Mouse (Mus musculus): ENCODE measurements around the gene Mtmr14. TPM values are rescaled to one million over a fixed set of nuclear protein-coding genes. Genes with fewer than 3 reads are reported as not detected.

Gene Mtmr14
- polyA plus RNA-seq (2011; ENCODE audit: insufficient read depth, insufficient read length, low read depth, missing spikeins) = 58.8 and 62.4 TPM in 2 replicates

GRCm38 (mm10) chr6:113237542-113238270 lies at the start of gene Mtmr14:
Gene Mtmr14, plus strand, starts transcription at chr6:113237843.
- Histone ChIP-seq H3K27me3 (ENCODE audit: control insufficient read depth, insufficient read depth, low read length, poor library complexity, severe bottlenecking) (no peaks in the 10 kb centered on the region), H3K4me1 (ENCODE audit: control insufficient read depth, insufficient read depth, low read length) (no peaks in the 10 kb centered on the region), H3K27ac (ENCODE audit: insufficient read depth, low read length) (no peak within 1 kb of the TSS), H3K9ac (ENCODE audit: low read depth, poor library complexity, severe bottlenecking) (peak within 1 kb of the TSS; percentile 79), H3K9me3 (replicated peaks; ENCODE audit: control insufficient read depth, insufficient read depth, low read length, poor library complexity, severe bottlenecking) (no peaks in the 10 kb centered on the region), H3K4me3 (ENCODE audit: low read depth, low read length) (peak within 1 kb of the TSS; percentile 99), H3K36me3 (ENCODE audit: control insufficient read depth, insufficient read depth, low read length, poor library complexity, severe bottlenecking) (no peaks in the 10 kb centered on the region)
- no peak for TF ChIP-seq CTCF (IDR thresholded peaks at IDR 0.05; ENCODE audit: low read depth, low read length)
- no peak for TF ChIP-seq EP300 (IDR thresholded peaks at IDR 0.05; ENCODE audit: insufficient read depth, low read depth, low read length)
- TF ChIP-seq POLR2A (IDR thresholded peaks at IDR 0.05; ENCODE audit: insufficient read depth, low read length) = no peak

DNA sequence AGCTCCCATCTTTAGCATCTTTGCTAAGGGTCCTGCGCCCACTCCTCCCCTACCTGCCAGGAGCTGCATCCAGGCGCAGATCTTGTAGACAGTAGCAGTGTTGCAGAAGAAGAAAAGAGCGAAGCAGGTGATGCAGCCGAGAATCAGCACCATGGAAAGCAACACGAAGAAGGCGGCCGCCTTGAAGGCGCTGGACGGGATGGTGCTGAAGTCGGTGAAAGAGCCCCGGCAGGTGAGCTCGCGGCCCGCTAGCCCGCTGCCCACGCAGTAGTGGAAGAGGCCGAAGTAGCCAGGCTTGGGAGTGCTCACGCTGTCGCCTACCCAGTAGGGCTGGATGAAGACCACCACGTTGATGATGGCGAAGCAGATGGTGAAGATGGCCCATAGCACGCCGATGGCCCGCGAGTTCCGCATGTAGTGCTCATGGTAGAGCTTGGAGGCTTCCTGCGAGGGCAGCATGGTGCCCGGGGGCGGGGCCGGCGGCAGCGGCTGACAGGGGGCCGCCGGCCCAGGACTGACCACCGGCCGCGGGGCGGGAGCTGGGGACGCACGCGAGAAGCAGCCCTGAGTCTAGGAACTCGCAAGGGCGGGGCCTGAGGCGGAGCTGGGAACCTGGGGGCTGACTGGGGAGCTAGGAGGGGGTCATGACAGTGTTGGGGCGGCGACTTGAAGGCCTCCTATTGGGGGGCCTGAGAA lies 43.7 kb upstream of the Mtmr14 start:
- Histone ChIP-seq H3K27ac (ENCODE audit: insufficient read depth, low read length) (no peak overlapping the region), H3K27me3 (ENCODE audit: control insufficient read depth, insufficient read depth, low read length, poor library complexity, severe bottlenecking) (peaks cover 4% of the 10 kb centered on the region; the same call in 1 of the 2 replicates), H3K36me3 (ENCODE audit: control insufficient read depth, insufficient read depth, low read length, poor library complexity, severe bottlenecking) (no peaks in the 10 kb centered on the region), H3K4me1 (ENCODE audit: control insufficient read depth, insufficient read depth, low read length) (no peaks in the 10 kb centered on the region), H3K9me3 (replicated peaks; ENCODE audit: control insufficient read depth, insufficient read depth, low read length, poor library complexity, severe bottlenecking) (no peaks in the 10 kb centered on the region), H3K9ac (ENCODE audit: low read depth, poor library complexity, severe bottlenecking) (no peak overlapping the region), H3K4me3 (ENCODE audit: low read depth, low read length) (peak overlapping the region; percentile 55)
- TF ChIP-seq POLR2A (IDR thresholded peaks at IDR 0.05; ENCODE audit: insufficient read depth, low read length) (no peak), EP300 (IDR thresholded peaks at IDR 0.05; ENCODE audit: insufficient read depth, low read depth, low read length) (no peak), CTCF (IDR thresholded peaks at IDR 0.05; ENCODE audit: low read depth, low read length) (no peak)

- Histone ChIP-seq H3K9me3 (replicated peaks; ENCODE audit: control insufficient read depth, insufficient read depth, low read length, poor library complexity, severe bottlenecking) (no peaks in the 10 kb centered on the region), H3K36me3 (ENCODE audit: control insufficient read depth, insufficient read depth, low read length, poor library complexity, severe bottlenecking) (no peaks in the 10 kb centered on the region), H3K9ac (ENCODE audit: low read depth, poor library complexity, severe bottlenecking) (peak overlapping the region; percentile 77), H3K4me3 (ENCODE audit: low read depth, low read length) (peak overlapping the region; percentile 77), H3K27ac (ENCODE audit: insufficient read depth, low read length) (no peak overlapping the region), H3K27me3 (ENCODE audit: control insufficient read depth, insufficient read depth, low read length, poor library complexity, severe bottlenecking) (peaks cover 4% of the 10 kb centered on the region; the same call in 1 of the 2 replicates), H3K4me1 (ENCODE audit: control insufficient read depth, insufficient read depth, low read length) (no peaks in the 10 kb centered on the region)
- TF ChIP-seq POLR2A (IDR thresholded peaks at IDR 0.05; ENCODE audit: insufficient read depth, low read length) (no peak), EP300 (IDR thresholded peaks at IDR 0.05; ENCODE audit: insufficient read depth, low read depth, low read length) (no peak), CTCF (IDR thresholded peaks at IDR 0.05; ENCODE audit: low read depth, low read length) (no peak)
These were observed 43.2 kb upstream of the Mtmr14 start for GRCm38 (mm10) chr6:113194517-113194840.

DNA sequence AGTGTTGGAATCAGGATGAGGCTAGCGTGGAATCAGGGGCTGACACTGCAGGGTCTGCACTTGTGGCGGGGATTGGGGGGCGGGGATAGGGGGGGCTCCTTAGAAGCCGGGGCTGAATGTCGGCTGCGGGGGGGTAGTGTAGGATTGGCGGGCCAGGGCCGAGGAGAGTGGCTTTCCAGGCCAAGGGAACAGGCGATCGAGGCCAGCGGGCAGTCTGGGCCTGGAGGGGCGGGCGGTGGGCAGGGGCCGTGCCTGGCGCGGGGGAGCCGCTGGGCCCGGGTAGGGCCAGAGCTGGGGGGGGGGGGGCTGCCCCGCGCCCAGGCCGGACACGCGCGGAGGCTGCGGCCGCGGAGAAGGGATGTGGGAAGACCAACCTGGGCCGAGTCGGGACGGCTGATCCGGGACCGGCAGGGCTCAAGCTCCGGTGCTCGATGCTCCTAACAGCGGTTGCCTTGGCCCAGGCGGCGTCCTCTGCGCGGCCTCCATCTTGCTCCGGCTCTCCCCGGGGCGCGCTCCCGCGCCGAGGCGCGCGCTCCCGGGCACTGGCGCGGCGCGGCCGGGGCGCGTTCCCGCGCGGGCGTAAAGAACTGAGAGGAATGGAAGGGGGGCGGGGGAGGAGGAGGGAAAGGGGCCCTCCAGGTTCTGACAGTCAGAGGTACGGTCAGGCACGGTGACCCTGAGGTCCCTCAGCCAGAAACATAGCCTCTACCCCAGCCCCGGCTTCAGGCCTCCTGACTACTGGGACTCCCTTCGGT lies 42.6 kb upstream of the Mtmr14 start, which contains the start of gene Lhfpl4:
Gene Lhfpl4 (minus strand): TSS at position 544 of the 755 bp plus-strand sequence.
- H3K9me3 ChIP-seq (replicated peaks; ENCODE audit: control insufficient read depth, insufficient read depth, low read length, poor library complexity, severe bottlenecking) = no peaks in the 10 kb centered on the region
- TF ChIP-seq EP300 (IDR thresholded peaks at IDR 0.05; ENCODE audit: insufficient read depth, low read depth, low read length) (no peak), CTCF (IDR thresholded peaks at IDR 0.05; ENCODE audit: low read depth, low read length) (no peak), POLR2A (IDR thresholded peaks at IDR 0.05; ENCODE audit: insufficient read depth, low read length) (no peak)
- H3K4me3 ChIP-seq (ENCODE audit: low read depth, low read length) = peak within 1 kb of the TSS; percentile 77
- H3K9ac ChIP-seq (ENCODE audit: low read depth, poor library complexity, severe bottlenecking) = peak within 1 kb of the TSS; percentile 77
- H3K4me1 ChIP-seq (ENCODE audit: control insufficient read depth, insufficient read depth, low read length) = no peaks in the 10 kb centered on the region
- H3K27ac ChIP-seq (ENCODE audit: insufficient read depth, low read length) = no peak within 1 kb of the TSS
- no peaks in the 10 kb centered on the region for H3K36me3 ChIP-seq (ENCODE audit: control insufficient read depth, insufficient read depth, low read length, poor library complexity, severe bottlenecking)
- peaks cover 4% of the 10 kb centered on the region; the same call in 1 of the 2 replicates for H3K27me3 ChIP-seq (ENCODE audit: control insufficient read depth, insufficient read depth, low read length, poor library complexity, severe bottlenecking)

DNA sequence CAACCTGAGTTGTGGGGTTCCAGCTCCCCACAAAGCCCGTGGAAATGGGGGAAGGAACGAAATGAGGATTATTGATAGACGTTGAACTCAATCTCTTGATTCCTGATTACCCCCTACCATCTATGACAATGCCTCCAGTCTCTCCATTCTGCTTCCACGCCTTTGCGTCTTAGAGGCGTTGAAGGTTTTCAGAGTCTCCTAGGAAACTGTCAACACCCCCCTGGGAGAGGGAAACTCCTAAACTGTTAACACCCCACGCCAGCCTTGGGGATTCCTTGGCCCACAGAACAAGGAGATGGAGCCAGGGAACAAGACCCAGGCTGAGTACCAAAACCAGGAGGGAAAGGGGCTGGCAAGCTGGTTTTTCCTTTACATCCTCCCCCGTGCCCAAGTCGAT lies 42.0 kb upstream of the Mtmr14 start:
- no peaks in the 10 kb centered on the region for H3K4me1 ChIP-seq (ENCODE audit: control insufficient read depth, insufficient read depth, low read length)
- H3K36me3 ChIP-seq (ENCODE audit: control insufficient read depth, insufficient read depth, low read length, poor library complexity, severe bottlenecking) = no peaks in the 10 kb centered on the region
- no peak overlapping the region for H3K27ac ChIP-seq (ENCODE audit: insufficient read depth, low read length)
- H3K9ac ChIP-seq (ENCODE audit: low read depth, poor library complexity, severe bottlenecking) = 0 out of 2 replicates have a peak overlapping the region, but pooled peaks have one; percentile 77
- H3K9me3 ChIP-seq (replicated peaks; ENCODE audit: control insufficient read depth, insufficient read depth, low read length, poor library complexity, severe bottlenecking) = no peaks in the 10 kb centered on the region
- H3K27me3 ChIP-seq (ENCODE audit: control insufficient read depth, insufficient read depth, low read length, poor library complexity, severe bottlenecking) = peaks cover 4% of the 10 kb centered on the region; the same call in 1 of the 2 replicates
- H3K4me3 ChIP-seq (ENCODE audit: low read depth, low read length) = peak overlapping the region; percentile 25; the same call in 1 of the 2 replicates
- no peak for TF ChIP-seq POLR2A (IDR thresholded peaks at IDR 0.05; ENCODE audit: insufficient read depth, low read length)
- TF ChIP-seq CTCF (IDR thresholded peaks at IDR 0.05; ENCODE audit: low read depth, low read length) = no peak
- no peak for TF ChIP-seq EP300 (IDR thresholded peaks at IDR 0.05; ENCODE audit: insufficient read depth, low read depth, low read length)
